Mouse (Mus musculus) mature B cell (primary cell): ENCODE measurements around the gene Diras2.

Experiments
- in situ Hi-C: fragments of 300-500 bp; cut with MboI; formaldehyde crosslinking; loops from 2 replicates; pipeline ENCODE4 v1.14.3; 2019

The Diras2 gene

DNA sequence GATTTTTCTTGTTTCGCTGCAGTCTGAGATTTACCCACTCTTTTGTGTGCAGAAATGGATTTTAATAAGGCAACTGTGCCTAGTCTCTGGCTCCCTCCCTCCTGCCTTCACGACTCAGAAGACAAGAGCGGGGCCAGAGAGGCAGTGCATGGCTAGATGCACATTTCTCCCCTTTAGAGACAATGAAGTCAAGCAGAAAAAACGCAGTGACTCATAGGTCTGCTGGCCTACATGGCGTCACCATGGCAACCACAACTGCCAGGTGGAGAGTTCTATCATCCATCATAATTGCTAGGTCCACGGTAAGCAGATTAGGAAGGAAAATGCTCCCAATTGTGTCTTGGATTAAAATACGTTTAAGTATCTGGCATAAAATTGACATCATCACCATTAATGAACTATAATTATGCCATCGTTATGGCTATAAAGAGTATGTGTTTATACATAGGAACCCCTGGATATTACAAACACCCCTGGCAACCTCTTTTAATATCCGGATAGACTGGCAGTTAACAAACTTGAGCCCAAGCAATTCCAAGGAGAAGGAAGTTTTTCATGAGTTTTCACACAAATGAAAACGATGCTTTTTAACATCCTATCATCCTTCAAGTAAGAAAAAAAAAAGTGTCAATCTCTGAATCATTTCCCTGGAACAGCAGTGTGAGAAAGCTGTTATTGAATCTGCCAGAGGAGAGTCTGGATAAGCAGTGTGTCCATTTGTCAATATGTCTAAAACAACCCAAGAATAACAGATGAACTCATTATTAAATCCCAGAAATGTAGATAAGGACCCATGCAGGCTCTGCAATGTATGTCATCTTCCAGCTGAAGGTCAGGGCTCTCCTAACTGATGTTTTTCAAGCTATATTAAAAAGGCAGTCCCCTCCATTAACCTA lies 61.0 kb downstream of the Diras2 start:
- in situ Hi-C loops = no loop called here

DNA sequence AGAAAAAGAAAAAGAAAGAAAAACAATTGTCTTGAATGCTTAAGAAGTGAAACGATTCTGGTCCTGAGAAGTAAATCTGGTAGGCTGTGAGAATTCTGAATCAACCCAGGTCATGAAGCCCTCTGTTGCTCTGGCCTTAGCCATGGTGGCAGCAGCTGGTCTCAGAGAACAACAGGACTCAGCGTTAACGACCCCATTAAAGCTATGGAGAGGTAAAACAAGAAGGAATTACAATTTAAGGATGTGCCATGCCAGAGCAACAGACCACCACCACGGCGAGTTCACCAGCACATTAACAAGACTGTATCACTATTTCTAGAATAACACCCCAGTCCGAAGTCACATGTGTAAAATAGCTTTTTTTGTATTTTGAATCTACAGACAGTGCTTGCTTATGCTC lies 65.9 kb downstream of the Diras2 start:
- in situ Hi-C loops = no loop called here

DNA sequence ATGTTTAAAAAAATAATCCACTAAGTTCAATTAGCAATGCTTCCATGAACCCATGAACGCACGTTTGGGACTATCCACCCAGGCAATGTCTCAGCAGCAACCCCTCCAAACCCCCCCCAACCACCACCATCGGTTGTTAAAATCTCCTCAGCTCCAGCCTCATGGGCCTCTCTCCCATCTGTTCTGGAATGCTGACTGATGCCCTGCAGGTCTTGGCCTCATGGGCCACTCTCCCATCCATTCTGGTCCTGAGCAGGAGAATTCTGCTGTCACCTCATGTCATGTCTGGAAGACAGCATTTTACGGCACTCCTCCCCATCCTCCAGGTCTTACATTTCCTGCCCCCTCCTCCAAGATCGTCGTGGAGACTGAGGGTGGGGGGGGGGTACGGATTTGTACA lies 71.1 kb downstream of the Diras2 start:
- in situ Hi-C loops = no loop called here

DNA sequence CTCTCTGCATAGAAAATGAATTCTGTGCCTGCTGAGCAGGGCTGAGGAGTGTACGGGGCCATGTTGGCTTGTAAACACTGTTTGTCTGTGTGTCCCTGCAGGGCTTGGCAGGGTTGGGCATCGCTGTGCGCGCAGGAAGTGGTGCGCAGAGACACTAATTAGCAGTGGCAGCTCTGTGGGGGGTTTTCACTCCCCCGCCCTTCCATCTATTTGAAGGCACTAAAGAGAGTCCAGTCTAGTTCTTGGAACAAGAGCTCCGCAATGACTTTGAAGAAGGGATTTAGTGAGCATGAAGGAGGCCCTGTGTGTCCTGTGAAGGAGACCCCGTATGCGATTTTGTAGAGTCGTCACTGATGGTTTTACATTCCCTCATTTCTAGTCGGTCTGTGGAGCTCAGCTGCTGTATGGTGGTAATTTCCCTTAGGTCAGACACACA lies 73.2 kb downstream of the Diras2 start:
- in situ Hi-C loops = no loop called here

DNA sequence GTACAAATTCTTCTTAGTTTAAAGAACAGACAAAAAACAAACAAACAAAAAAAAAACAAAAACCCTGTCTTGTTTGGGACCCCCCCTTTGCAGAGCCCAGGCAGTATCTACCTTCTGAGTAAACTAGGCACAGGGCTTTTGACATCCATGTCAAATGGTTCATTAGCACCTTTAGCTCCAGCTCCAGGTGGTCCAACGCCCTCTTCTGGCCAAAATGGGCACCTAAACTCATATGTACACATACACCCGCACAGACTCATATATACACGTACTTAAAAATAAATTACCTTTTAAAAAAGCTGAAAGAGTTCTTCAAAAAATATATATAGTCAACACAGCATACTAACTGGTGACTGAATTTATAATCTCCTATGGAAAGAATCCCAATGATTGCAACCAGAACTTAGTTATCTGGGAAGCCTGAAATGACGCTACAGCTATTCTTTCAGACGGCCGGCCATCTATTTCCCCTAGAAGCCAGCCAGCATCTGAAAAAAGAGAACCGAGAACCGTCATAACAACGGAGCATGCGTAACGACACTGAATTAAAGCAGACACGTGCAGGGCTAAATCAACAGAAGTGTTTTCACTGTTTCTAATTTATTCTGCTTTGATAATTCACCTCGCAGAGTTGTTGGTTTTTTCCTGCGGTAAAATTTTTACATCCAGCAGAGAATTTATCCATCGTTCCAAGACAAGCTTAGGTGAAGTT lies 73.7 kb downstream of the Diras2 start:
- in situ Hi-C loops = no loop called here

DNA sequence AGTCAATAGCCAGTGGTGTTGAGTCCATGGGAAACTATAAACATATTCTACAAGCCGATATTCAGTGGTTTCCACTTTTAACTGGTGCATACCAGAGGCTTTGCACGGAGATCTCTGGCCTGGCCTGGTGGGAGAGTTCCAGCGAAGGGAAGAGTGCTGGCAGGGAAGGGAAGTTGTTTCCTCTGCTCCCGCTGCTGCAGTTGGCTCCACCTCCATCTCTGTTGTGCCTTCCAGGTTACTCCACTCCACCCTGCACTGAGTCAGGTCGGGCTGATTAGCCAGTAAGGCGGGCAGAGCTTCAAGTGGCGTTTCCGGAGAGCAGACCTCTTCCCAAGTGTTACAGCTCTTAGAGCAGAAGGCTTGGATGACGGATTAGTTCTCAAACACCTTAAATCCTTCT lies 75.8 kb downstream of the Diras2 start:
- in situ Hi-C loops = no loop called here

DNA sequence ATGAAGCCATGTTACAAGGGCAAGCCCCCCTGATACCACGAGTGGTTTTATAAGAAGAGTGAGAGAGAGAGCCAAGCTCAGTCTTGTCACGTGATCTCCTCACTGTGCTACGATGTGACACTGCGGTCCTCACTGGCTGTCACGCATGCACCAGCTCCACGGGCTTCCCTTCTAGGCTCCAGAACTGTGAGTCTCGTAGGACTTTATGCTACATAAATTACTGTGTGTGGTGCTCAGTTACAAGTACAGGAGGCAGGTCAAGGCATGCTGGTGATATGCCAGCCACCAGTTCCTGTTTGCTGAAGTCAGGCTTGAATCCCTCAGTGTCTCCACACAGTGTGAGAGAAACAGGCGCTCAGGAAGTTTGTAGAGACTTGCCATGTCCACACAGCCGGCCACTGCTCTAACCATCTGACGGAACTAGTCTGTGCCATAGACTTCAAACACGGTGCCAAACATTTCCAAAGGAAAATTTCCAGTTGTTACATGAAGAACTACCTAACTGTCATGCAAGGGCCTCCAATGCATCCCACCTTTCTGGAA lies 76.3 kb downstream of the Diras2 start:
- in situ Hi-C loops = no loop called here
